Mouse (Mus musculus) E14TG2a.4 (cell line): ENCODE data around the gene Zbtb2.

Experiments
- H3K27me3 ChIP-seq: 2 replicates; pipeline ENCODE4 v1.6.1; 2014; ENCODE audit warnings: low read length, control low read depth; ENCODE audit not compliant: insufficient read depth
- H3K36me3 ChIP-seq: 2 replicates; pipeline ENCODE4 v1.6.1; 2014; ENCODE audit warnings: low read length, control low read depth; ENCODE audit not compliant: insufficient read depth
- H3K4me1 ChIP-seq: replicated peaks from 2 replicates; pipeline ENCODE4 v1.6.1; 2014; ENCODE audit warnings: low read depth, low read length, control low read depth
- H3K4me3 ChIP-seq: replicated peaks from 2 replicates; pipeline ENCODE4 v1.5.1; 2014; ENCODE audit warnings: mild to moderate bottlenecking, low read length
- H3K9me3 ChIP-seq: 2 replicates; pipeline ENCODE4 v1.6.1; 2014; ENCODE audit warnings: low read length, control low read depth
- CTCF ChIP-seq: conservative IDR thresholded peaks from 2 replicates; pipeline ENCODE4 v1.5.1; 2014; ENCODE audit warnings: low read length
- NANOG ChIP-seq: IDR thresholded peaks from 2 replicates; pipeline ENCODE4 v1.6.1; 2014; ENCODE audit warnings: borderline replicate concordance, low read length, mixed read lengths
- POU5F1 ChIP-seq: IDR thresholded peaks from 2 replicates; pipeline ENCODE4 v1.6.1; 2014; ENCODE audit warnings: low read length, borderline replicate concordance

The Zbtb2 gene

GRCm38 (mm10) chr10:4332228-4332979, 55.5 kb downstream of the Zbtb2 start:
- H3K9me3 ChIP-seq, result peaks cover 3% of the 10 kb centered on the region; the same call in 1 of the 2 replicates
- peaks cover 88% of the 10 kb centered on the region for H3K4me1 ChIP-seq
- H3K36me3 ChIP-seq, result peaks cover 30% of the 10 kb centered on the region
- TF ChIP-seq POU5F1 (no peak), NANOG (peak; percentile 44; the same call in 1 of the 2 replicates)
- peak overlapping the region; percentile 24 for H3K4me3 ChIP-seq
- no peaks in the 10 kb centered on the region for H3K27me3 ChIP-seq

- H3K4me3 ChIP-seq, result no peak overlapping the region
- H3K36me3 ChIP-seq, result peaks cover 73% of the 10 kb centered on the region
- no peak for TF ChIP-seq CTCF
- no peak for TF ChIP-seq NANOG
- TF ChIP-seq POU5F1, result no peak
- H3K4me1 ChIP-seq, result peaks cover 85% of the 10 kb centered on the region
- peaks cover 5% of the 10 kb centered on the region; the same call in 1 of the 2 replicates for H3K9me3 ChIP-seq
- no peaks in the 10 kb centered on the region for H3K27me3 ChIP-seq
These were observed 60.2 kb downstream of the Zbtb2 start for GRCm38 (mm10) chr10:4327716-4328115.

GRCm38 (mm10) chr10:4325562-4325961, 62.3 kb downstream of the Zbtb2 start:
- H3K4me3 ChIP-seq, result no peak overlapping the region
- H3K4me1 ChIP-seq, result peaks cover 80% of the 10 kb centered on the region
- no peaks in the 10 kb centered on the region for H3K27me3 ChIP-seq
- H3K9me3 ChIP-seq, result peaks cover 5% of the 10 kb centered on the region; the same call in 1 of the 2 replicates
- TF ChIP-seq POU5F1 (no peak), NANOG (no peak), CTCF (no peak)
- peaks cover 91% of the 10 kb centered on the region for H3K36me3 ChIP-seq

GRCm38 (mm10) chr10:4323885-4324284, 64.0 kb downstream of the Zbtb2 start:
- peaks cover 88% of the 10 kb centered on the region for H3K36me3 ChIP-seq
- peaks cover 68% of the 10 kb centered on the region for H3K4me1 ChIP-seq
- peaks cover 5% of the 10 kb centered on the region; the same call in 1 of the 2 replicates for H3K9me3 ChIP-seq
- no peaks in the 10 kb centered on the region for H3K27me3 ChIP-seq
- no peak overlapping the region for H3K4me3 ChIP-seq
- TF ChIP-seq POU5F1 (no peak), CTCF (no peak), NANOG (no peak)
